Mouse (Mus musculus) urinary bladder, postnatal 10 days (tissue): Measurements from ENCODE around the gene Gpm6a.

Source experiments
- DNase-seq: peaks from one replicate; pipeline ENCODE4 v3.0.0; 2022; ENCODE audit warnings: low spot score

Gene Gpm6a

DNA sequence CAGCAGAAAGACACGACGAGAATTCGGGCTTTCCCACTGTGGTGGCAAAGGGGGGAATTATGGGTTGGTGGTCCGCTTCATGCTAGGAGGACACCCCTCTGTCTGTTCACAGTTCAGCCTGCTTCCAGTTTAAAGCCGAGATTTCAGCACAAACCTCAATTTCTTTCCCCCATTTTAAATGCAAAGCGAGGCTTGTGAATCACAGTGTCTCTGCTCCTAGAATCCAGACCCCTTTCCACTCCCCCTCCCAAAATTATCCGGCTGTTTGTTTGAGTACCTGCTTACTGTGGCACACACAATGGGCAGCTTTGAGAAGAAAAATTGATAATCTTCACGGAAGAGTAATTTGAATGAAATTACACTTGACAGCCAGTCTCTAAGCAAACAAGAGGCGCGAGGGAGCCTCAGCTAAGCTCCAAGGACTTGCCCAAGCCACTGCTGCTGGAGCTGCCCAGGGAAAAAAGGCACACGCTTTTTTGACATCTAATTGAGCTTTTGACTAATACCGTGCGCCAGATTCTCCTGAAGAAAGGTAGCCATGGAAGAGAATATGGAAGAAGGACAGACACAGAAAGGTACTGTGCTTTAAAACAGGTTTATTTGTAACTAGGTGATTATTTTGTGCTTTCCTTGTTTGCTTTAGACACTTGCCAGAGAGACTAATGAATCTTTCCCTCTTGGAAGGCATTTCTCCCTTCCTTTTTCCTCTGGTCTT is at the start of gene Gpm6a:
Gpm6a (plus strand) TSS at position 103 of the 715 bp plus-strand sequence.
- no peak for DNase-seq

DNA sequence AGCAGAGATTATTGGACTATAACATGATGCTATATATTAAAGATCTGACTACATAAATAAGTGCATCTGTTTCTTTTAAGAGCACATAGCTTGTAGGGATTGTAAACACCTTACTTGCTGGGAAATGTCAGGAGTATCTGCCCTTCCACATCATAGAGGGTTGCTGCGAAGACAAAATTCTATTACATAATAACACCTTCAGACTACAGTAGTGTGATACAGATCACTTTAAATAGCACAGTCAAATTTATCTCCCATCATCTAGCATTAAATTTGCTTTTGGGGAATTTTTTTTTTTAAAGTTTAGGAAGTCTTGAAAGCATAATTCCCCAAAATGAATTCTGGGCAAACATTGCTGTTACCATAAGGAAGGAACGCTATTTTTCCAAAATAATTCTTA is 41.8 kb upstream of the Gpm6a start:
- no peak for DNase-seq

DNA sequence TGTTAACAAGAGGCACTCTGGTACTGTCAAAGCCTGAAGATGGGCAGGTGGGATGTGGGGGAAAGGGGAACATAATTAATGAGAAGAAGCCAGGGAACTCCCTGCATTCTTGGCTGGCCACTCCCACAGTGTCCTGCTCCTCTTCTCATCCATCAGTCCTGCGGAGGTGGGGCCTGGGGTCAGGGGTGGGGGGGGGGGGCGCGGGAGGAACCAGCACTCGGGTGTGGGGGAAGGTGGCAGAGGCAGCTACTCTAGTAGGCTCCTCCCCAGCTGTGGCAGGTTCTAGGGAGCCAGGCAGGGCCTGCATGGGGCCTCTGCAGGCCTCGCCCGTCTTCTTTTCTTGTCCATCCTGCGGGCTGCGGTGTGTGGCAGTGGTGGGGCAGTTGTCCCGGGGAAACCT is 36.9 kb upstream of the Gpm6a start:
- no peak for DNase-seq

DNA sequence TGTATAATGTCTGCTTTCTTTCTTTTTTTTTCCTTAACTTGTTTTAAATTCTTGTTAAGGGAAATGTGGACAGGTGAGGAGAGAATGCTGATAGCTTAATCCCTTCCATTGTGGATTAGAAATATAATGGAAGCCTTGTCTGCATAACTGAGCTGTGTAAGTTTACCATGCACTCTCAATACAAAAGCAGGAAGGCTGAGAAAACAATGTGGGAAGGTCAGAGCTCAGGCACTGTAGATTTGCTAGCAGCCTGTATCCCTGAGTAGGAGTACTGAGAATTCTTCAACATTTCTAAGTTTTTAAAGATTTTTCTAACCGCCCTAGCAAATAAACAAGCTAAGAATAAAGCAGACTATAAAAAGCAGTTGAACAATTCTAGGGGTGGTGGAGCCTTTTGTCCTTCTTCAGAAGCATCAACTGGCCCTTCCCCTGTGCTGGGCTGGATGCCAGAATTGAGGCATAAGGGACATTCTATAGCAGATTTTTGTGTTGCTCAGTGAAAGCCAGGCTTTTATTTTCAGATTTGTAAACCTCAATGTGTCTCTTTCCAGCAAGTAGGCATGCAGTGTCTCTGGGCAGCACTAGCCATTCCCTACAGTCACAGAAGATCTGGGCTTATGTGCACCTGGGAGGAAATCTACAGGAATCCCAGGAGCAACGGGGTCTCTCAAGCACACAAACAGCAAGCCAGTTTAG is 32.3 kb upstream of the Gpm6a start:
- DNase-seq = no peak

DNA sequence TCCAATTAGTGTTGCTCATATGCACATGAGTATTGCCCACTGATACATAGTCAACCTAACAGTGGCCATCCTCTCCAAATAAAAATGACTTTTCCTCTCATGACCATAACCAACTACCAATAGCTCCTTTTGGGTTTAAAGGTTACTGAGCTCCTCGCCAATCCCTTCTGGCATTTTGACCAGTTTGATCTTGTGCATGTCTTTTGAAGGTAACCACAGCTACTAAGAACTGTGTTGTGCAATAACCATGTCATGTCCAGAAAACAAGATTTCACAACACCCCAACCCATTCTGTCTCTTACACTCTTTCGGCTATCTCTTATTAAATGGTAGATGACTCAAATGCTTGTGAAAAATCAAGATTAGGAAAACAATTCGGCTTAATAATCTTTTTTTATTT is 29.7 kb upstream of the Gpm6a start:
- DNase-seq = no peak

DNA sequence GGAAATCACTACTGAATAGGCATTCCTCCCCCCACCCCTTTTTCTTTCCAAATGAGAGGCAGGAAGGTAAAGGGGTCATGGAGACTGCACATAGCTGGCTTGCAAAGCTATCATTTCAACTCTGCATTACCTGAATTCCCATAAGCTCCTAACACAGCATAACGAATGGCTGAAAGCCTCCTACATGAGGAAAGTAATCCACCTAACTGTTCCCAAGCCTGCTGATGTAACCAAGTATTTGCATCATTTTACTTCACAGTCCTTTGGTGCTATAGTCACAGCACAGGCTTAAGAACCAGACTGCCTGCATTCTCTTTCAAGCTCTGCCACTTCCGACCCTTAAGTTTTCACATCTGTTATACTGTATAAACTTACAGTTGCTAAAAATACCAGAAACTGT is 22.3 kb upstream of the Gpm6a start:
- no peak for DNase-seq

DNA sequence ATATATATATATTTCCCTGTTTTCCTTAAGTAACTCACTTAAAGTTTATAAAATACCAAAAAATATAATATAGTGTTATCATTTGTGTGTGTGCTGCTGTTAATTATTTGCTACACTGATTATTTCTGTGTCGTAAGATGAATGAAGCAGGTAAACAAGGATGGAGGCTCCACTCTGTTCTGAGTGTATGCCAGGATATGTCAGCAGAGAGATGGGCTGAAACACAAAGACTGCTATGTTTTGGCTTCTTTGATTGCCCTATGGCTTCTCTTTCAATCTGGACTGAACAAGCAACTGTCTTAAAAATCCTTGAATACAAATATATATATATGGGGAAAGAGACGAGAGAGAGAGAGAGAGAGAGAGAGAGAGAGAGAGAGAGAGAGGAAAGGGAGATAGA is 1.3 kb upstream of the Gpm6a start:
- DNase-seq = no peak

DNA sequence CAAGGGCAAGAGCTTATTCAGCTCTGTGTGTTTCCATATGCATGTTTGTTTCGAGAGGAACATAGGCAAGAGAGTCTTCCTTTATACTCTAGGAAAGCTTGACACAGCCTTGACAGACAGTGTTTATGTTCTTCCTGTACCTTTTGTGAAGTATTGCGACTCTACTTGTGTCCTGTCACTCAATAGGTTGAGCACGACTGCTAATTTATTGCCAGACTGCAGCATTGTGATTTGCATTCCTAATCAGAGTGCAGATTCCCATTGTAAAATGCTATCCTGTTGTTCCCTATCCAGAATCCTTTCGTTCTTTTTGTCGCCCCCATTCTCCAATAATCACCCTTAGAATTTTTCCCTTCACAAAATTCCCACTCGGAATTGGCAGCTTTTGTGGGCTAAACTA is 613 bp upstream of the Gpm6a start:
- DNase-seq = no peak

DNA sequence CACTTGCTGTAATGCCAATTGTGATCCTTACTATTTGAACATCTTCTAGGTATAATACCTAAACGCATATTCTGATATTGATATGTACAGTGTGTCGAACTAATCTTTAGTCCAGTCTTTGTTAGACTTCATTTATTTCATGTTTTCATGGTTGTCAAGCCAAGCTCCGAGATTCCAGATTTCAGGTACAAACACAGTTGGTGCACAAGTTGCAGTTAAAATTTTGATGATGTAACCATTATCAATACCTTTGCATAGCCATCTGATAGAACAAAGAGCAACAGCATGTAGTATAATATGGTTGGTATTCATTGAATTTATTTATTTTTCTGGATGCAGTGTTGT is 785 bp downstream of the Gpm6a start:
- DNase-seq = no peak

DNA sequence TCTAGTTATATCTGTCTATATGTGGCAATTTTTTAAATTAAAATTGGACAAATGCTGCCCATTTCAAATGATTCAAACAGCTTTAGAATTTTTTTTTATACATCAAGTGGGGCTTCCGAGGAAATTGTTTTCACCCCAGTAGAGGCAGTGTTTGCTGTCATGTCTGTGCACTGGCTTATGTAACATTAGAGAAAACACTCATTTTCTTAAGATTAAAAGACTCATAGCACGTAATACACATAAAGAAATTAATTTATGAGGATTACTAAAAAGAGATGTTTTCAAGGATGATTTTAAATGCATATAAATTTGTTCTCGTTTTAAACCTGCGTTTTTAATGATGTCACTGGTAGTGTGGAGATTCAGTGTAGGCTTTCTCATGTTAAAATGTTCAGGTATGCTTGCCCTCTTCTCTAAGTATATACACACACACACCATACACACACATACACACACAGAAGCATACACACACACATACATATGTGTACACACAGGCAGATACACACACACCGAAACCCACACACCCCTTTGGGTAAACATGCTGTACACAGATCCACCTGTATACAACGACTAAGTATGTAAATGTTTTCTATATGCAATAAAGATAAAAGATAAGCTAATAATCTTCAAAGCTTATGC is 1.4 kb downstream of the Gpm6a start:
- no peak for DNase-seq

DNA sequence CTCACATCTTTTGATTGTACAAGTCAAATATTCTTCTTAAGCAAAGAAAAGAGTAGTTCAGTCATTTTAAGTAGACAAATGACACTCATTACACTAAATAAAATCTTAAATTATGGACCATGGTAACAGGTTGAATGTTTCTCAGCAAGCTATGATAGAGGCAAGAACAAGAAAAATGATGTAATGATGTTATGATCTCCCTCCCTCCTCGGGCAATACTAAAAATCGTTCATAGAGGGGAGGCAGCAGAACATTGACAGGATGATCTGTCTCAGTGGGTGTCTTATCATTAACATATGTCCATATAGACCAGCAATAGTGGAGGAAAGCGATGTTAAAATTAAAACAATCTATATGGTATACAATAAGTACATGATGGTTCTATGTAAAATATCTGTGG is 2.1 kb downstream of the Gpm6a start:
- DNase-seq = no peak

DNA sequence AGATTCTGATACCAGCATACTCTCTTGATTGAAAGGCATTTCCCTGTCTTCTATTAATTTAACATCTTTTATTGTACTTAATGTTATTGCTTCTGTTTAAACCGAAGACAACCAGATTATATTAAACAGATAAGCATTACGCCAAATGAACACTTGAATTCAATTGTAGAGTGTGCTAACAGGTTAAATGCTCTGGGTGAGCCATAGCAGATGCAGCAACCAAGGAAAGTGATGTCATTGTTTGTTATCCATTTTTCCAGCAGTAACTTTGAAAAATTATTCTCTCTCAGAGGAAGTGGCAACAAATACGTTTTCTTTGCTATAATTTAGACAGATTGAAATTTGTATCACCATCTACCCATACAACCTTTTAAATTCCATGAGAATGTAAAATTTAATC is 2.9 kb downstream of the Gpm6a start:
- no peak for DNase-seq

DNA sequence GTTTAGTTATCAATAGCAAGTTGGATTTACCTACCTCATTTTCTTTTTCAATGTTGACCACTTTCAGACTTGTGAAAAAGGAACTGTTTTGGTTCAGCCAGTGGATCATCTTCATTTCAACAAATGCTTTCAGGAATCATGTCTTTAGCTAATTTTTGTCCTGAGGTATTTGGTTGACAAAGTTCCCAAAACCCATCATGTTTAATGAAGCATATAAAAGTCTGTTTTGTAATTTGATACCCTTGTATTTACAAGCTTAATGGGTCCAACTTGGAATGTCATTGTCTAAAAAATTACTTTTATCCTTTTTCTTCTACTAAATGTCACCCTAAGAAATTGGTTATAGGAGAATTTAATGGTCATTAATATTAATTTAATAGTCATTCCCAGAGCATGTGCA is 6.9 kb downstream of the Gpm6a start:
- DNase-seq = no peak

DNA sequence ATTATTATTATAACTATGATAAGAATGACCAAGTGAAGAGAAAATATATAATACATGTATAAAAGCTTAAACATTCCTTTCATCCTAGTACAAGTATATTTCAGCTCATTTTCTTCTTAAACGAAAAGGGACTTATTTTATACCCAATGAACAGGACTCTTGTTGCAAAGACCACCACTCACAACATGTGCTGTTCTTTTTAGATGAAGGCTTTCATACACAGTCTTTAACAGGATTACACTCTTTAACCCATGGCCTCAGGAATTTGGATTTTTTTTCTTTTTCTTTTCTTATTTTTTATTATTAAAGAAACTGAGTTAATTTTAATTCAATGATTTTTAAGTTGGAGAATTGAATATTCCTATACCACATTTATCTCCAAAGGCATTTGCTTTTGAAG is 20.4 kb downstream of the Gpm6a start:
- no peak for DNase-seq

DNA sequence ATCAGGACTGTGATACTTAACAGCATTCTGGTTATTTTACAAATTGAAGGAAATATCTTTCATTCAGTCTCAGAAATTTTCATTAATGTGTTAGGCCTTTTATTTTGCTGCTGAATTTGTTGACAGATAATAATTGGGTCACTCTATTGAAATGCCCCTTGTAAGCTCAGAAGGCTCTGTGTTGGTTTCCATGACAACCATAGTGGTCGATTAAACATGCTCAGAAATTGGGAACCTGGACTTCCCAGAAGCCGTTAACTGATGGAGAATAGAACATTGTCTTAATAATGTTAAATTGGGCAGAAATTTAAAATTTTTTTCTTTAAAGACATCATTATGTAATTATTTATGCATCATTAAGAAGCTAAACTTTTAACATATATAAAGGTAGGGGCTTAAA is 20.9 kb downstream of the Gpm6a start:
- no peak for DNase-seq

DNA sequence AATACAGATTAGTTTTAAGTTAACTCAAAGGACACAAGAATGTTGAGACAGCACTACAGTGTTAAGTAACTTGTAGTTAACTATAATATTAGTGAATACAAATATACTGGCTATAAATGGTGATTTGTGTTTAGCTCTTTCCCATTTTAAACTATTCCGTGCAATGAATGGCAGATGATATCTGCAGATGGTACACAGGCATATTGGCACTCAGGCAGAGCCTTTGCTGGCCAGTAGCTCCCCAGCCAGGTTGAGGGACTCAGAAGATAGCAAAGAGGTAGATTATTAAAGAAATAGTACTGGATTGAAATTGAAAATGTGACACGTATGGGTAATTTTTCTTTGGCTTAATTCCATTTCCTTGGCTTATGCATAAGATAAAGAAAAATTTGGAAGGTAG is 21.3 kb downstream of the Gpm6a start:
- no peak for DNase-seq

DNA sequence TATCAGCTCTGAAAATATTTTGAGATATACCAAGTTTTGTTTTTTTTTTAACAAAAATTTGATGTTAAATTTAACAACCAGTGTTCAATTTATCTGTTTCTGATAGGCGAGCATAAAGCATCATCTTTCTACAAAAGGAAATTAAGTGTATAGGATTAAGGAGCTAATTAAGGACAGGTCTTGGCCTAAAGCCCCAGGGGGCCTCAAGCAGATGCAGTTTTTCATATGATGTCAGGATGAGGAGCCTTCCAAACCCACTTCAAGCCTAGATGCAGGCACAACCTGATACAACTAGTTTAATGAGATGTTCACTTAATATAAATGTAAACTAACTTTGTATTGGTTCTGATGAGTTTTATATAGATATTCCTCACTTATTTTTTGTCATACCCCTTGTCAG is 22.0 kb downstream of the Gpm6a start:
- DNase-seq = no peak

DNA sequence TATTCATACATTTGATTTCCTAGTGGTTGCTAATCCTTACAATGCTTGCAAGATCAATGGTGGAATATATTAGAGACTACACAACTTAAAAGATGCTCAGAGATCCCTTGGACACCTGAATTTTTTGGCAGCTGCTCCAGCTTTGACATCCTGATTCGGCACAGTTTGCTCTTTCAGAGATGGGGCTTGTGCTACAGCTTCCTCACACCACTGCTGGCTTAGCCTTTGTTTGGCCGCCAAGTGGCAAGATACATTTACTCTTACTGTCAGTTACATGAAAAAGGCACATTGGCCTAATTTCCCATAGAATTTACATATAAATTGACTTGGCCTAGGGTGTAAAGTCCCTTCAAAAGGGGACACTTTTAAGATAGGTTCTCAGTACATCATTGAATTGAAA is 32.1 kb downstream of the Gpm6a start:
- no peak for DNase-seq

DNA sequence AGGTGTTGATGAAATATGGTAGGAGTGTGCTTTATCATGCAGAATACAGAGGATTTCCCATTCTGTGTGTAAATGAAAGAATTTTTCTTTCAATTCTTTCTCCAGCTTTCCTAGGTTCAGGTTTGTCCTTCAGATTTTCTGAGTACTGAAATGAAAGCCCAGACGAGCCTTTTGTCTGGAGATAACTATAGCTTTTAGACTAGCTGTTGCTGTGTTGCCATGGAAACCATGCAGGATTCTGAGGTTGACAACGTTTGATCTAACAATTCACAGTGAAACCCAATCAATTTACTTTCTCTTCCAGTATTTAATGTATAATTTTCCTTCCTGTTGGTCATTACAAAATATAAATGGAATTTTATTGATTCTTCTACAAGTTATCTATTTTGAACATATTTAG is 34.5 kb downstream of the Gpm6a start:
- no peak for DNase-seq

DNA sequence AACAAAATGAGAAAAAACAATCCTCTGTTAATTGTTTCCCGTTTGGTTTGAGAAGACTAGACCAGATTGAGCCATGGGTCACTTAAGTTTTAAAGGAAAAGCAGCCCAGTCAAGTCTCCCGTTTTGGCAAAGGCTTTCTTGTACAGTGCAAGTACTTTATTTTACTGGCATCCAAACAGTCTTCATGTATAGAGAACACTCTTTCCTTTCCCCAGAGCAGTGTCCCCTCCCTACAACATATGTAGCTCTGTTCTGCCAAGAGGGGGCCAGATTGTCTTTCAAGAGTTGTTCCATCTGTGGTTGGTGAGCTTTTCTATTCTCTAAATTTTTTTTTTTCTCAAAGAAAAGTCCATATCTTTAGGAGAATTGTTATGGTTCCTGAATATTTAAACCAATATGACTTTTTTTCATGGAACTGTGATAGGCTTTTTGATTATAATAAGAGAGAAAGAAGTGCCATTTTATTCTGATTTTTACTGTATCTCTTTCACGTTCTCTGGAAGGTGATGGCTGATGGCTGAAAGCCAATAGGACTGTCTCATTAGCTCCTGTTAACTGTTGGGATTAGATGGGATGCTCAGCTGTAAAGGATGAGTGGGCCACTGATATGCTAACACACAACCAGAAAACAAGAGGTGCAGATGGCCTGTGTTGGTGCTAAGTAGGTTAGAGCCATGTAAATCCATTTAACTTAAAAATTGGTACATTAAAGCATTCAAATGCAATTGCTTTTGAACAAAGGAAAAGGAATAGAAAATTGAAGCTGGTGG is 37.4 kb downstream of the Gpm6a start:
- no peak for DNase-seq

DNA sequence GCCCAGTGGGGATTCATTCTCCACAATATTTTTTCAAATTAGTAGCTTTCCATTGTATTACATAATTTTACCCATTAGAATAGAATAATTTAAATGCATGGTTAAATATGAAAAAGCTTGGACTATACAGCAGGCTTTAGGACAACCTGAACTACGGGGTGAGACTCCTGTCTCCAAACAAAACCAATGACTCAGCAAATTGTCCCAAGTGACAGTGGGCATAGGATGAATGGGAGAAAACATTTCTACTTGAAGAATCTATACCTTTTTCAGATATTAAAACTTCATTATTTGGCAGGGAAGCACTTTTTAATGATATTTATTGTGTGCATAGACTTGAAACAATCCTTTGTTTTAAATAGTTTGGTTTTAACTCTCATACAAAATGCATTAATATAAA is 41.0 kb downstream of the Gpm6a start:
- DNase-seq = no peak

DNA sequence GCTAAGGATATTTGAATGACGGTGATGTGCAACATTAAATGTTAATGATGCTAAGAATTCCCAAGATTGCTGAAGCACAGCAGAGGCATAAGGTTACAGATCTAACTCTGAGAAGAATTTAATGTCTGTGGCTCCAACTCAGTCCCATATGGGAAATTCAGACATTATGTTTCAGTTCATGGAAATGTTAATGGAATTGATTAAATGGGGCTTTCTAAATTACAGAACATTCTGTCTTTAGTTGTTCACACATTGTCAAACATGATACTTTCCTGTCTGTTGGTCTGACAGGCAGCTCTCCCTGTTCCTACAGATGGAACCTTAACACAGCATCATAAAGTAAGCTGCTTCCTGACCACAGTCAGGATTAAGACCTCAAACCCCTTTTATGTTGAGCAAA is 47.8 kb downstream of the Gpm6a start:
- no peak for DNase-seq

DNA sequence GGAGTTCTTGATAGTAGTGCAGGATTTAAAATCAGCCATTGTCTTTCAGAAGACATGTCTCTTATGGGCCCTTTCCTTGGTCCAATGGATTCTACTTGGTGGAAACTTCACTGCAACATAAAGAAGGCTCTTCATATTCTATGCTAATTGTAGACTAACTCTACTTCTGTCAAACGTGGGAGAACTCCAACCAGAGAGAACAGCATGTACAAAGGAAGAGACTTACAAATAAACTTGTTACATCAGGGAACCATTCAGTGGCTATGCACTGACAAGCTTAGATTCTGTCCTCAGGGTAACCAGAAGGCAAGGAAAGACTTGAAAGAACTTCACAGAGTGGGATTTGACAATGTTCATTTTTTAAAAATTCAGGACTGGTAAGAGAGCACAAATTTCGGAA is 48.3 kb downstream of the Gpm6a start:
- no peak for DNase-seq
